Mouse (Mus musculus): ENCODE results near the gene Zfp53. TPM values are rescaled to one million over a fixed set of nuclear protein-coding genes. Genes with fewer than 3 reads are reported as not detected.
A peak's percentile ranks its signal among the peaks of the same experiment; 100 is the strongest.

Zfp53 gene
- polyA plus RNA-seq, 1 experiment from 2014 or later: 9.7 TPM

- H3K4me2 ChIP-seq: peak overlapping the region; percentile 75
- no peaks in the 10 kb centered on the region for H3K36me3 ChIP-seq (ENCODE audit: insufficient read depth)
- H3K27ac ChIP-seq (ENCODE audit: low read depth): no peak overlapping the region
- H3K4me1 ChIP-seq (ENCODE audit: insufficient read depth): peaks cover 8% of the 10 kb centered on the region; the same call in 1 of the 2 replicates
- DNase-seq (peak; percentile 7), ATAC-seq (ENCODE audit: insufficient read depth) (no peak)
- H3K4me3 ChIP-seq (ENCODE audit: low read depth, low read length): peak overlapping the region; percentile 55
- no peaks in the 10 kb centered on the region for H3K27me3 ChIP-seq (ENCODE audit: insufficient read depth, low read length)
- WGBS: 29% methylated on average over 7 of the region's 7 CpGs
- peak overlapping the region; percentile 61 for H3K9ac ChIP-seq
- H3K9me3 ChIP-seq (ENCODE audit: low read depth, low read length): no peaks in the 10 kb centered on the region
- TF ChIP-seq CTCF (IDR thresholded peaks at IDR 0.05; ENCODE audit: low read depth): no peak
Observed at GRCm38 (mm10) chr17:21536096-21536495, 47.3 kb downstream of the Zfp53 start.

- Histone ChIP-seq H3K4me2 (peak overlapping the region; percentile 75; the same call in 1 of the 2 replicates), H3K27me3 (ENCODE audit: insufficient read depth, low read length) (no peaks in the 10 kb centered on the region), H3K4me3 (ENCODE audit: low read depth, low read length) (no peak overlapping the region; the same call in 1 of the 2 replicates), H3K27ac (ENCODE audit: low read depth) (no peak overlapping the region), H3K9ac (no peak overlapping the region), H3K36me3 (ENCODE audit: insufficient read depth) (no peaks in the 10 kb centered on the region), H3K9me3 (ENCODE audit: low read depth, low read length) (no peaks in the 10 kb centered on the region), H3K4me1 (ENCODE audit: insufficient read depth) (peaks cover 8% of the 10 kb centered on the region; the same call in 1 of the 2 replicates)
- no peak for TF ChIP-seq CTCF (IDR thresholded peaks at IDR 0.05; ENCODE audit: low read depth)
- WGBS: 49% methylated on average over 2 of the region's 2 CpGs
- DNase-seq (peak; percentile 6), ATAC-seq (ENCODE audit: insufficient read depth) (no peak)
Observed at GRCm38 (mm10) chr17:21536676-21537075, 47.9 kb downstream of the Zfp53 start.

- no peak for DNase-seq
- no peak overlapping the region for H3K27ac ChIP-seq (ENCODE audit: low read depth)
- no peak overlapping the region for H3K9ac ChIP-seq
- 92% methylated on average over 2 of the region's 2 CpGs for WGBS
- ATAC-seq (ENCODE audit: insufficient read depth): no peak
- H3K36me3 ChIP-seq (ENCODE audit: insufficient read depth): peaks cover 11% of the 10 kb centered on the region
- TF ChIP-seq CTCF (IDR thresholded peaks at IDR 0.05; ENCODE audit: low read depth): no peak
- H3K4me1 ChIP-seq (ENCODE audit: insufficient read depth): no peaks in the 10 kb centered on the region
- H3K27me3 ChIP-seq (ENCODE audit: insufficient read depth, low read length): no peaks in the 10 kb centered on the region
- no peak overlapping the region for H3K4me3 ChIP-seq (ENCODE audit: low read depth, low read length)
- H3K4me2 ChIP-seq: no peak overlapping the region
- no peaks in the 10 kb centered on the region for H3K9me3 ChIP-seq (ENCODE audit: low read depth, low read length)
Observed at GRCm38 (mm10) chr17:21557831-21558230, 69.0 kb downstream of the Zfp53 start.

Other genes with a start within 250 kb of the Zfp53 start
- not detected in 2 replicates for gene Vmn1r235, start 232.6 kb upstream of the Zfp53 start, polyA plus RNA-seq (2014; fragmentation: Nextera tagmentation; extraction: Ambion mirVana)
- gene Vmn1r236, start 206.1 kb upstream of the Zfp53 start, polyA plus RNA-seq (2014; fragmentation: Nextera tagmentation; extraction: Ambion mirVana): not detected in 2 replicates
- gene Vmn1r237, start 177.1 kb upstream of the Zfp53 start, polyA plus RNA-seq (2014; fragmentation: Nextera tagmentation; extraction: Ambion mirVana): not detected in 2 replicates
- 2.5 and 3.3 TPM in 2 replicates for gene Zfp677, start 105.2 kb upstream of the Zfp53 start, polyA plus RNA-seq (2014; fragmentation: Nextera tagmentation; extraction: Ambion mirVana)
- gene Zfp54, start 65.8 kb upstream of the Zfp53 start, polyA plus RNA-seq (2014; fragmentation: Nextera tagmentation; extraction: Ambion mirVana): 4.3 and 4.9 TPM in 2 replicates
- 12.1 and 13.4 TPM in 2 replicates for gene Zfp51, start 38.6 kb upstream of the Zfp53 start, polyA plus RNA-seq (2014; fragmentation: Nextera tagmentation; extraction: Ambion mirVana)
- gene Zfp52, start 46.5 kb downstream of the Zfp53 start, polyA plus RNA-seq (2014; fragmentation: Nextera tagmentation; extraction: Ambion mirVana): 4.5 and 4.6 TPM in 2 replicates
- 21.3 and 24.9 TPM in 2 replicates for gene Zfp948, start 78.0 kb downstream of the Zfp53 start, polyA plus RNA-seq (2014; fragmentation: Nextera tagmentation; extraction: Ambion mirVana)
- gene Zfp983, start 161.6 kb downstream of the Zfp53 start, polyA plus RNA-seq (2014; fragmentation: Nextera tagmentation; extraction: Ambion mirVana): 2.9 and 4.3 TPM in 2 replicates
- 4.6 and 5.0 TPM in 2 replicates for gene Gm10226, start 202.9 kb downstream of the Zfp53 start, polyA plus RNA-seq (2014; fragmentation: Nextera tagmentation; extraction: Ambion mirVana)
- 15.3 and 16.8 TPM in 2 replicates for gene Zfp760, start 218.7 kb downstream of the Zfp53 start, polyA plus RNA-seq (2014; fragmentation: Nextera tagmentation; extraction: Ambion mirVana)
- gene Zfp229, start 241.8 kb downstream of the Zfp53 start, polyA plus RNA-seq (2014; fragmentation: Nextera tagmentation; extraction: Ambion mirVana): 7.2 TPM in 2 replicates